Mouse (Mus musculus) erythroid progenitor cell, adult 5-6 weeks (primary cell): ENCODE data around the gene Txn2. TPM values are rescaled to one million over a fixed set of nuclear protein-coding genes. Genes with fewer than 3 reads are reported as not detected.
A peak's percentile ranks its signal among the peaks of the same experiment; 100 is the strongest.

Source experiments
- ATAC-seq: replicated peaks from 2 replicates; pipeline ENCODE4 v1.8.0; 2016; ENCODE audit warnings: moderate number of reproducible peaks, mild to moderate bottlenecking, moderate TSS enrichment, inconsistent platforms; ENCODE audit not compliant: poor library complexity, low FRiP score, severe bottlenecking
- total RNA-seq, 2 experiments: library from RNA; stranded (forward) in 1 of 2; stranded (reverse) in 1 of 2; fragments of 150-400 nt in 1 of 2; fragments of 186-747, 209-891 nt in 1 of 2; gene quantifications; 2 replicates each; pipeline versions ENCODE4 v1.2.3 to v1.2.4; 2015 to 2017; ENCODE audit warnings: low replicate concordance in 2 of 2

Txn2 gene
- total RNA-seq, 2 experiments from 2014 or later = 30.3 to 151 TPM

- no peak for ATAC-seq
Observed at GRCm38 (mm10) chr15:77913054-77913453, 15.8 kb downstream of the Txn2 start.

- no peak for ATAC-seq
Observed at GRCm38 (mm10) chr15:77912585-77912984, 16.2 kb downstream of the Txn2 start.

GRCm38 (mm10) chr15:77912048-77912447, 16.8 kb downstream of the Txn2 start:
- ATAC-seq = no peak

GRCm38 (mm10) chr15:77911065-77911464, 17.7 kb downstream of the Txn2 start:
- ATAC-seq = no peak

GRCm38 (mm10) chr15:77907646-77908518, 20.9 kb downstream of the Txn2 start:
- ATAC-seq = no peak

GRCm38 (mm10) chr15:77906545-77906944, 22.3 kb downstream of the Txn2 start:
- 0 out of 2 replicates have a peak, but pooled peaks have one; percentile 8 for ATAC-seq

- no peak for ATAC-seq
Observed at GRCm38 (mm10) chr15:77906081-77906480, 22.7 kb downstream of the Txn2 start.

GRCm38 (mm10) chr15:77905275-77905970, 23.4 kb downstream of the Txn2 start:
- no peak for ATAC-seq

GRCm38 (mm10) chr15:77904363-77904892, 24.4 kb downstream of the Txn2 start:
- no peak for ATAC-seq

- ATAC-seq = no peak
Observed at GRCm38 (mm10) chr15:77903176-77903575, 25.6 kb downstream of the Txn2 start.

GRCm38 (mm10) chr15:77894926-77895325, 33.9 kb downstream of the Txn2 start:
- no peak for ATAC-seq

- ATAC-seq = no peak
Observed at GRCm38 (mm10) chr15:77893292-77893691, 35.5 kb downstream of the Txn2 start.

GRCm38 (mm10) chr15:77892420-77892819, 36.4 kb downstream of the Txn2 start:
- ATAC-seq = no peak

- no peak for ATAC-seq
Observed at GRCm38 (mm10) chr15:77891766-77892165, 37.0 kb downstream of the Txn2 start.

GRCm38 (mm10) chr15:77889761-77890422, 38.9 kb downstream of the Txn2 start:
- no peak for ATAC-seq

- ATAC-seq = no peak
Observed at GRCm38 (mm10) chr15:77888286-77888685, 40.5 kb downstream of the Txn2 start.

GRCm38 (mm10) chr15:77887093-77887488, 41.7 kb downstream of the Txn2 start:
- ATAC-seq = no peak

GRCm38 (mm10) chr15:77886369-77887092, 42.3 kb downstream of the Txn2 start:
- no peak for ATAC-seq

GRCm38 (mm10) chr15:77885945-77886344, 42.9 kb downstream of the Txn2 start:
- ATAC-seq = no peak

GRCm38 (mm10) chr15:77885159-77885558, 43.6 kb downstream of the Txn2 start:
- no peak for ATAC-seq
